Mouse (Mus musculus) small intestine, adult 2 months (tissue): Measurements from ENCODE around the gene Dok5. TPM values are rescaled to one million over a fixed set of nuclear protein-coding genes. Genes with fewer than 3 reads are reported as not detected.

Experiments used
- H3K27ac ChIP-seq: fragments of 200-500 bp; 2 replicates; pipeline ENCODE4 v1.5.1; 2012; ENCODE audit warnings: low read depth, low read length, control low read depth, inconsistent platforms; ENCODE audit not compliant: insufficient read depth
- H3K27me3 ChIP-seq: fragments of 200-500 bp; 2 replicates; pipeline ENCODE4 v1.6.1; 2012; ENCODE audit warnings: mild to moderate bottlenecking, moderate library complexity, low read length, inconsistent platforms; ENCODE audit not compliant: control insufficient read depth, insufficient read depth
- H3K36me3 ChIP-seq: fragments of 200-500 bp; 2 replicates; pipeline ENCODE4 v1.6.1; 2012; ENCODE audit warnings: mild to moderate bottlenecking, low read length, control low read depth, inconsistent platforms; ENCODE audit not compliant: control insufficient read depth, insufficient read depth
- H3K4me1 ChIP-seq: fragments of 200-500 bp; 2 replicates; pipeline ENCODE4 v1.6.1; 2012; ENCODE audit warnings: low read length, inconsistent platforms, mixed read lengths; ENCODE audit not compliant: control insufficient read depth, insufficient read depth, insufficient read length
- H3K4me3 ChIP-seq: fragments of 200-500 bp; 2 replicates; pipeline ENCODE4 v1.5.1; 2012; ENCODE audit warnings: low read depth, mild to moderate bottlenecking, control low read depth, inconsistent platforms, low read length, moderate library complexity
- CTCF ChIP-seq: fragments of 200-500 bp; IDR thresholded peaks from 2 replicates; pipeline ENCODE4 v1.5.1; 2012; ENCODE audit warnings: low read depth, mild to moderate bottlenecking, control low read depth, inconsistent platforms, low read length, moderate library complexity, mixed read lengths; ENCODE audit not compliant: insufficient replicate concordance, insufficient read length; ENCODE audit errors: extremely low read depth
- POLR2A ChIP-seq: fragments of 200-500 bp; IDR thresholded peaks from 2 replicates; pipeline ENCODE4 v1.6.1; 2012; ENCODE audit warnings: low read depth, mild to moderate bottlenecking, control low read depth, inconsistent platforms, low read length, moderate library complexity
- WGBS: fragments of 180-500 bp; shearing (Covaris S2); methylation state at CpG from one replicate; pipeline ENCODE4 v1.1.7; 2018; 5-methylcytosine and 5-hydroxymethylcytosine counted together
- polyA plus RNA-seq: library from polyadenylated mRNA; depleted of rRNA; stranded (reverse); fragments of >200 nt; gene quantifications from 2 replicates; pipeline ENCODE4 v1.2.3, GENCODE M21; 2012

Gene Dok5
- polyA plus RNA-seq, 1 experiment: 0.14 TPM

- Histone ChIP-seq H3K36me3 (no peaks in the 10 kb centered on the region), H3K4me3 (no peak overlapping the region), H3K27ac (no peak overlapping the region), H3K4me1 (no peaks in the 10 kb centered on the region), H3K27me3 (no peaks in the 10 kb centered on the region)
- WGBS: 92% methylated on average over 5 of the region's 5 CpGs
- TF ChIP-seq POLR2A: no peak
- TF ChIP-seq CTCF: no peak
Observed at GRCm38 (mm10) chr2:170758201-170758600, 26.6 kb downstream of the Dok5 start.

- no peaks in the 10 kb centered on the region for H3K36me3 ChIP-seq
- WGBS: 61% methylated on average over 3 of the region's 3 CpGs
- no peak for TF ChIP-seq CTCF
- TF ChIP-seq POLR2A: no peak
Observed at GRCm38 (mm10) chr2:170764704-170765103, 33.1 kb downstream of the Dok5 start.

GRCm38 (mm10) chr2:170767243-170767642, 35.6 kb downstream of the Dok5 start:
- Histone ChIP-seq H3K4me3 (no peak overlapping the region), H3K36me3 (no peaks in the 10 kb centered on the region), H3K27me3 (no peaks in the 10 kb centered on the region), H3K4me1 (no peaks in the 10 kb centered on the region), H3K27ac (no peak overlapping the region)
- 51% methylated on average over 8 of the region's 8 CpGs for WGBS
- TF ChIP-seq CTCF: no peak
- no peak for TF ChIP-seq POLR2A

More at GRCm38 (mm10) chr2:170764704-170765103, 33.1 kb downstream of the Dok5 start:
- no peaks in the 10 kb centered on the region for H3K4me1 ChIP-seq
- no peak overlapping the region for H3K27ac ChIP-seq
- no peaks in the 10 kb centered on the region for H3K27me3 ChIP-seq
- no peak overlapping the region for H3K4me3 ChIP-seq

GRCm38 (mm10) chr2:170768699-170769098, 37.1 kb downstream of the Dok5 start:
- Histone ChIP-seq H3K4me1 (no peaks in the 10 kb centered on the region), H3K36me3 (no peaks in the 10 kb centered on the region), H3K27ac (no peak overlapping the region), H3K4me3 (no peak overlapping the region), H3K27me3 (no peaks in the 10 kb centered on the region)
- 80% methylated on average over 6 of the region's 6 CpGs for WGBS
- no peak for TF ChIP-seq CTCF
- TF ChIP-seq POLR2A: no peak

GRCm38 (mm10) chr2:170771555-170771954, 39.9 kb downstream of the Dok5 start:
- WGBS: 21% methylated on average over 1 of the region's 1 CpGs
- no peaks in the 10 kb centered on the region for H3K36me3 ChIP-seq
- TF ChIP-seq CTCF: no peak
- no peak for TF ChIP-seq POLR2A

GRCm38 (mm10) chr2:170772126-170772884, 40.7 kb downstream of the Dok5 start:
- Histone ChIP-seq H3K4me1 (no peaks in the 10 kb centered on the region), H3K36me3 (no peaks in the 10 kb centered on the region), H3K27ac (no peak overlapping the region), H3K27me3 (no peaks in the 10 kb centered on the region), H3K4me3 (no peak overlapping the region)
- TF ChIP-seq POLR2A: no peak
- no peak for TF ChIP-seq CTCF
- 25% methylated on average over 19 of the region's 19 CpGs for WGBS

More at GRCm38 (mm10) chr2:170771555-170771954, 39.9 kb downstream of the Dok5 start:
- Histone ChIP-seq H3K4me1 (no peaks in the 10 kb centered on the region), H3K27me3 (no peaks in the 10 kb centered on the region), H3K27ac (no peak overlapping the region), H3K4me3 (no peak overlapping the region)

GRCm38 (mm10) chr2:170772885-170773270, 41.3 kb downstream of the Dok5 start:
- no peak for TF ChIP-seq POLR2A
- TF ChIP-seq CTCF: no peak
- Histone ChIP-seq H3K27me3 (no peaks in the 10 kb centered on the region), H3K27ac (no peak overlapping the region), H3K4me1 (no peaks in the 10 kb centered on the region), H3K36me3 (no peaks in the 10 kb centered on the region), H3K4me3 (no peak overlapping the region)
- 40% methylated on average over 8 of the region's 8 CpGs for WGBS
